Mouse (Mus musculus) stomach, embryonic 16.5 days (tissue): Measurements from ENCODE around the gene AC129217.1. TPM values are rescaled to one million over a fixed set of nuclear protein-coding genes. Genes with fewer than 3 reads are reported as not detected.

Experiments
- ATAC-seq: fragments of 200-750 bp; cut with Nextera tagmentation; 2 replicates; pipeline ENCODE4 v1.8.0; 2017; ENCODE audit warnings: moderate number of reproducible peaks, moderate TSS enrichment; ENCODE audit not compliant: insufficient read depth, low FRiP score
- H3K27ac ChIP-seq: fragments of 300-500 bp; sonication (generic); 2 replicates; pipeline ENCODE4 v1.5.1; 2014; ENCODE audit warnings: low read length
- H3K27me3 ChIP-seq: fragments of 300-500 bp; sonication (generic); 2 replicates; pipeline ENCODE4 v1.6.1; 2014; ENCODE audit warnings: low read length, control low read depth, mixed read lengths; ENCODE audit not compliant: control insufficient read depth, insufficient read depth
- H3K36me3 ChIP-seq: fragments of 300-500 bp; sonication (generic); 2 replicates; pipeline ENCODE4 v1.6.1; 2014; ENCODE audit warnings: low read length; ENCODE audit not compliant: control insufficient read depth, insufficient read depth
- H3K4me1 ChIP-seq: fragments of 300-500 bp; sonication (generic); 2 replicates; pipeline ENCODE4 v1.6.1; 2014; ENCODE audit warnings: low read length, control low read depth, mixed read lengths; ENCODE audit not compliant: control insufficient read depth, insufficient read depth
- H3K4me2 ChIP-seq: fragments of 300-500 bp; sonication (generic); 2 replicates; pipeline ENCODE4 v1.6.1; 2014; ENCODE audit warnings: low read depth, low read length, mixed read lengths
- H3K4me3 ChIP-seq: fragments of 300-500 bp; sonication (generic); replicated peaks from 2 replicates; pipeline ENCODE4 v1.5.1; 2014; ENCODE audit warnings: mild to moderate bottlenecking, low read length
- H3K9ac ChIP-seq: fragments of 300-500 bp; sonication (generic); 2 replicates; pipeline ENCODE4 v1.6.1; 2014; ENCODE audit warnings: low read length
- H3K9me3 ChIP-seq: fragments of 300-500 bp; sonication (generic); replicated peaks from 2 replicates; pipeline ENCODE4 v1.6.1; 2016; ENCODE audit warnings: low read length, control low read depth; ENCODE audit not compliant: control insufficient read depth
- WGBS: fragments of 180-500 bp; shearing (Covaris S2); extraction: QIAGEN DNeasy Blood & Tissue Kit; methylation state at CpG from one replicate; pipeline ENCODE4 v1.1.7; 2014; 5-methylcytosine and 5-hydroxymethylcytosine counted together
- polyA plus RNA-seq: library from polyadenylated mRNA; unstranded; fragments of >200 nt; fragmentation: Nextera tagmentation; extraction: Ambion mirVana; gene quantifications from 2 replicates; pipeline ENCODE4 v1.2.1, GENCODE M21; 2015

The AC129217.1 gene
- polyA plus RNA-seq, 1 experiment from 2014 or later, result not detected

DNA sequence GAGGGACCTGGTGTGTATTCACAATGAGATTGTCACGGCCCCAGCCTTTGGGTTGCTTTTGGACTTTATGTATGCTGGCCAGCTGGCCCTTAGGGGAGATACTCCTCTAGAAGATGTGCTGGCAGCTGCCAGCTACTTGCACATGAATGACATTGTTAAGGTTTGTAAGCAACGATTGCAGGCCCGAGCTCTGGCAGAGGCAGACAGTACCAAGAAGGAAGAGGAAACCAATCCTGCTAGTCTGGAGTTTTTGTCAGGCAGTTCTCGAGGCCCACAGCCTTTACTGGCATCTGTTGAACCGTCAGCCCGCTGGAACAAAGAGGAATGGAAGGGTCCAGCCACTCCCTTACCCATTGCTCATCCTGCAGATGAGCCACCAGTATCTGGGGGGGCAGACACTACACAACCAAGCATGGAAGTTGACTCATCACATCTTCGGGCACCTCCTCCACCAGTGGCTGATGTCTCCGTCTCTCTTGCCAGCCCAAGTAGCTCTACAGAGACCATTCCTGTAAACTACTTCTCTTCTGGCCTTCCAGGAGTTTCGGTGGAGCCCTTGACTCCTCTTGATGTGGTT is 26.3 kb upstream of the AC129217.1 start:
- H3K4me2 ChIP-seq, result peak overlapping the region; percentile 82
- ATAC-seq, result no peak
- 0 out of 2 replicates have a peak, but pooled peaks cover 4% of the 10 kb centered on the region for H3K4me1 ChIP-seq
- H3K9me3 ChIP-seq, result no peaks in the 10 kb centered on the region
- H3K27me3 ChIP-seq, result no peaks in the 10 kb centered on the region
- H3K27ac ChIP-seq, result peak overlapping the region; percentile 94
- WGBS, result 89% methylated on average over 9 of the region's 9 CpGs
- H3K9ac ChIP-seq, result no peak overlapping the region; the same call in 1 of the 2 replicates
- H3K4me3 ChIP-seq, result peak overlapping the region; percentile 83; the same call in 1 of the 2 replicates
- peaks cover 7% of the 10 kb centered on the region; the same call in 1 of the 2 replicates for H3K36me3 ChIP-seq

GRCm38 (mm10) chr19:8803879-8804660 is 25.5 kb upstream of the AC129217.1 start:
- 88% methylated on average over 11 of the region's 11 CpGs for WGBS
- Histone ChIP-seq H3K27ac (no peak overlapping the region), H3K36me3 (peaks cover 7% of the 10 kb centered on the region; the same call in 1 of the 2 replicates), H3K4me2 (no peak overlapping the region), H3K9me3 (no peaks in the 10 kb centered on the region), H3K4me3 (no peak overlapping the region), H3K4me1 (0 out of 2 replicates have a peak, but pooled peaks cover 4% of the 10 kb centered on the region), H3K9ac (no peak overlapping the region), H3K27me3 (no peaks in the 10 kb centered on the region)
- ATAC-seq, result no peak

DNA sequence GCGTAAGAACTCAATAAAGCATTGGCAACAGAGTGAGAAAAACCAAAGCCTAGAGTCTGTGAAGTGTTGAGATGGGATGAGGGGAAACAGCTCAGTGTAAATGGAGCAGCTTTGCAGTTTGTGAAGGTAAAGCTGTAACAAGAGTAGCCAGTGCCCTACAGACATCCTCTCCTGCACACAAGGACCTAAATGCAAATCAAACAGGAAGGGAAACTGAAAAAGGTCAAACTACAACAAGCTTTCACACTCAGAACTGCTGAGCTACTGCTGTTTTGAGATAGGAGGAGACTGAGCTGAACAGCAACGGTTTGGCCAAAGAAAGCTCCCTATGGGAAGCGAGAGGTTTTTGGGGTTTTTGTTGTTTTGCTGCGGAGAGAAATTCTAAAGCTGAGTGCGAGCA is 22.8 kb upstream of the AC129217.1 start:
- WGBS, result 92% methylated on average over 5 of the region's 5 CpGs
- Histone ChIP-seq H3K9me3 (no peaks in the 10 kb centered on the region), H3K27me3 (no peaks in the 10 kb centered on the region), H3K9ac (no peak overlapping the region), H3K36me3 (peaks cover 18% of the 10 kb centered on the region), H3K4me2 (no peak overlapping the region), H3K4me3 (no peak overlapping the region), H3K4me1 (0 out of 2 replicates have a peak, but pooled peaks cover under 1% of the 10 kb centered on the region), H3K27ac (no peak overlapping the region)
- no peak for ATAC-seq

DNA sequence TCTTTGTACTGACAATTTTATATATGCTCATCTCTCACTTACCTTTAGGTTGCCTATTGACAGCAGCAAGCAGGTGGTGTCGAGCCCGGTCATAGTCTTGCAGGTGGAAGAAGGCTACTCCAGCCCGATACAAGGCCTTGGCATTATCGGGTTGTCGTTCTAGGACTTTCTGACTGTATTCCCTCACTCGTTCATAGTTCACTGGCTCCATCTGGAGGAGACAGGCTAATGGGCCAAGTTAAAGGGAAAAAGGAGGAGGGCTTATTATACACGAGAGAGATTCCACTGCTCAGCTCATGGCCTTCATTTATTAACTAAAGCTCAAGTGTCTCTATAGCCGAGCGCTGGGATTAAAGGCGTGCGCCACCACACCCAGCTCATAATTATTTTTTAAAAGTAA is 13.8 kb upstream of the AC129217.1 start:
- Histone ChIP-seq H3K27me3 (no peaks in the 10 kb centered on the region), H3K36me3 (peaks cover 12% of the 10 kb centered on the region; the same call in 1 of the 2 replicates), H3K4me1 (peaks cover 13% of the 10 kb centered on the region), H3K27ac (no peak overlapping the region), H3K4me3 (no peak overlapping the region), H3K4me2 (no peak overlapping the region), H3K9me3 (no peaks in the 10 kb centered on the region), H3K9ac (no peak overlapping the region)
- no peak for ATAC-seq
- 64% methylated on average over 11 of the region's 11 CpGs for WGBS

GRCm38 (mm10) chr19:8817001-8817400 is 12.6 kb upstream of the AC129217.1 start:
- Histone ChIP-seq H3K36me3 (peaks cover 7% of the 10 kb centered on the region; the same call in 1 of the 2 replicates), H3K9ac (peak overlapping the region; percentile 44), H3K4me2 (peak overlapping the region; percentile 14; the same call in 1 of the 2 replicates), H3K9me3 (no peaks in the 10 kb centered on the region), H3K27ac (no peak overlapping the region), H3K4me3 (peak overlapping the region; percentile 4; the same call in 1 of the 2 replicates), H3K27me3 (no peaks in the 10 kb centered on the region), H3K4me1 (peaks cover 16% of the 10 kb centered on the region)
- no peak for ATAC-seq
- 69% methylated on average over 3 of the region's 3 CpGs for WGBS

GRCm38 (mm10) chr19:8818301-8818798 is 11.2 kb upstream of the AC129217.1 start:
- Histone ChIP-seq H3K36me3 (peaks cover 4% of the 10 kb centered on the region; the same call in 1 of the 2 replicates), H3K9me3 (no peaks in the 10 kb centered on the region), H3K4me3 (peak overlapping the region; percentile 100), H3K4me2 (peak overlapping the region; percentile 85), H3K27me3 (no peaks in the 10 kb centered on the region), H3K9ac (peak overlapping the region; percentile 84), H3K4me1 (peaks cover 27% of the 10 kb centered on the region), H3K27ac (peak overlapping the region; percentile 99)
- no peak for ATAC-seq
- 15% methylated on average over 14 of the region's 14 CpGs for WGBS

DNA sequence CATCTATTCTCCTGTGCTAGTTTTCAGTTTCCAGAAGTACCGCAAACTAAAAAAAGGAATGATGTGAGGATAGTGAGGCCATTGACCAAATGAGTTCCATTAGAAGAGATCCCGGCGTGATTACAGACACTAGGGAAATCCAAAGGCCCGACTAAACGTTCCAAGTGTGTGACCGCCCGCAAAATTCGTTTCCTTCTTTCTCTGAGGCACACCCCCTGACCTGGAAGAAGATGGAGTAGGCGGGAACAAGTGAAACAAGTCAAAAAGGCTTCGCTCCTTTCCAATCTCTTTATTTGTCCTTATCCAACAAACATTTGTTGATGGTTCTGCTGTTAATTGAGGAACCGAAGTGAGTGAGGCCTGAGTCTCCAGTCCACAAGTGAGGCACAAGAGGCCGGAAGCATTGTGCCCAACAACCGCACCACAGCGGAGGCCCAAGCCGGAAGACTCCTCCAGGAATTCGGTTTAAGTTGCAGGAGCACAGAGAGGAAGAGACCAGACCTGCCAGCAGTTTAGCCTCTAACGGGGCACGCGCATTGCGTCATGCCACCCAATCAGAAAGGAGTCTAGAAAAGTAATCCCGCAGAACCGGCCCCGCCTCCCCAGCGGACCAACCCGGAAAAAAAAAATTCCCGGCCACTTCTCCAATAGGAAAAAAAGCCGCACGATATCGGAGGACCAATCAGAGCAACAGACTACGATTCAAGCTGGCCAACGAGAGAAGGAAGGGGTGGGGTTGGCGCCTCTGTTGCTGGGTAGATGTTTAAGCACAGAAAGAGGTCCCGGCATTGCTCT is 10.6 kb upstream of the AC129217.1 start, which contains the start of gene Ttc9c:
Gene Ttc9c (minus strand): TSS at position 533 of the 795 bp plus-strand sequence.
- Histone ChIP-seq H3K27ac (peak within 1 kb of the TSS; percentile 99), H3K4me3 (peak within 1 kb of the TSS; percentile 100), H3K4me1 (peaks cover 27% of the 10 kb centered on the region), H3K27me3 (no peaks in the 10 kb centered on the region), H3K9me3 (no peaks in the 10 kb centered on the region), H3K9ac (peak within 1 kb of the TSS; percentile 98), H3K4me2 (peak within 1 kb of the TSS; percentile 89), H3K36me3 (peaks cover 4% of the 10 kb centered on the region)
- under 1% methylated on average over 33 of the region's 33 CpGs for WGBS
- peak; percentile 92 for ATAC-seq

DNA sequence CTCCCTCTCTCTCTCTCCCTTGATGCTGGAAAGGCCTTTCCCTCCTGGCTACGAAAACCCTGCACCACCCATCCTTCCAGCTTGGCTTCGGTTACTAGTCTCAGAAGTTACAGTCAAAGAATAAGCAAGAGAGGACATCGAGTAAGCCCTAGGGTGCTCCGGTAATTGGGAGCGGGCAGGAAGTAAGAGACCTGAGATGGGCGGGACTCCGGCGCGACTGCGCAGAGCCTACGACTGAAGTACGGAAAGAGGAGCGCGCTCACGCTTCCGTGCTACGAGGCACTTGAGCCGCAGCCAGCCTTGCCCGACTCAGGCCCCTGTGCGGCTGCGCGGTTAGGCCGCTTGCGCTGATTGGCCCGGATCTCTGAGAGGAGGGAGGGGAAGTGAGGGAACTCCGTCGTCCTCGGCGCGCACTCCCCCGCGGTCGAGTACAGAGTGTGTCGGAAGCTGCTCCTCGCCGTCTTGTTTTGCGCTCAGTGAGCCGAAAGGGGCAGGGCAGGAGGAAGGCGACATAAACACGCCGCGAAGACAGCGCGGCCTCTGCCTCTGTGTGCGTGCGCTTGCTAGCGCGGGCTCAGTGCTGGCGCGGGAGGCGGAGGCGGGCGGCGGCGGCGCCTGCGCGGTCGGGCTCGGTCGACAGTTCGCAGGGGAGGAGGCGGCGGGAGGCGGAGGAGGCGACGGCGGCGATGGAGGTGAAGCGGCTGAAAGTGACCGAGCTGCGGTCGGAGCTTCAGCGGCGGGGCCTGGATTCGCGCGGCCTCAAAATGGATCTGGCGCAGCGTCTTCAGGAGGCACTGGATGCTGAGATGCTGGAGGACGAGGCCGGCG is 9.8 kb upstream of the AC129217.1 start, which contains the start of gene Hnrnpul2:
Gene Hnrnpul2 (plus strand): TSS at position 415 of the 828 bp plus-strand sequence.
- WGBS, result under 1% methylated on average over 83 of the region's 83 CpGs
- Histone ChIP-seq H3K4me1 (peaks cover 27% of the 10 kb centered on the region), H3K36me3 (peaks cover 12% of the 10 kb centered on the region), H3K27me3 (no peaks in the 10 kb centered on the region), H3K9me3 (no peaks in the 10 kb centered on the region), H3K9ac (peak within 1 kb of the TSS; percentile 98), H3K4me3 (peak within 1 kb of the TSS; percentile 100), H3K4me2 (peak within 1 kb of the TSS; percentile 89), H3K27ac (peak within 1 kb of the TSS; percentile 99)
- peak; percentile 96 for ATAC-seq
